Mouse (Mus musculus) midbrain, embryonic 14.5 days (tissue): ENCODE results near the gene Lingo1. TPM values are rescaled to one million over a fixed set of nuclear protein-coding genes. Genes with fewer than 3 reads are reported as not detected.

ENCODE experiments used
- ATAC-seq: fragments of 200-750 bp; cut with Nextera tagmentation; 2 replicates; pipeline ENCODE4 v1.8.0; 2017; ENCODE audit warnings: moderate number of reproducible peaks, moderate library complexity; ENCODE audit not compliant: low FRiP score, low TSS enrichment
- DNase-seq: peaks from one replicate; pipeline ENCODE4 v3.0.0-alpha.2; 2015
- H3K27ac ChIP-seq: fragments of 300-500 bp; sonication (generic); replicated peaks from 2 replicates; pipeline ENCODE4 v1.5.1; 2014; ENCODE audit warnings: mild to moderate bottlenecking, low read depth, low read length, moderate library complexity
- H3K27me3 ChIP-seq: fragments of 300-500 bp; sonication (generic); 2 replicates; pipeline ENCODE4 v1.6.1; 2014; ENCODE audit warnings: low read length, control low read depth, mixed read lengths; ENCODE audit not compliant: control insufficient read depth, insufficient read depth
- H3K36me3 ChIP-seq: fragments of 300-500 bp; sonication (generic); 2 replicates; pipeline ENCODE4 v1.6.1; 2014; ENCODE audit warnings: low read length, control low read depth; ENCODE audit not compliant: control insufficient read depth, insufficient read depth
- H3K4me1 ChIP-seq: fragments of 300-500 bp; sonication (generic); 2 replicates; pipeline ENCODE4 v1.6.1; 2014; ENCODE audit warnings: mild to moderate bottlenecking, antibody characterized with exemption, low read length, control low read depth; ENCODE audit not compliant: control insufficient read depth, insufficient read depth
- H3K4me2 ChIP-seq: fragments of 300-500 bp; sonication (generic); 2 replicates; pipeline ENCODE4 v1.6.1; 2014; ENCODE audit warnings: mild to moderate bottlenecking, low read length, moderate library complexity
- H3K4me3 ChIP-seq: fragments of 300-500 bp; sonication (generic); replicated peaks from 2 replicates; pipeline ENCODE4 v1.5.1; 2014; ENCODE audit warnings: low read depth, low read length
- H3K9ac ChIP-seq: fragments of 300-500 bp; sonication (generic); replicated peaks from 2 replicates; pipeline ENCODE4 v1.6.1; 2014; ENCODE audit warnings: mild to moderate bottlenecking, low read length, moderate library complexity
- H3K9me3 ChIP-seq: fragments of 300-500 bp; sonication (generic); 2 replicates; pipeline ENCODE4 v1.6.1; 2016; ENCODE audit warnings: low read length, control low read depth, mixed read lengths; ENCODE audit not compliant: control insufficient read depth
- WGBS: fragments of 180-500 bp; shearing (Covaris S2); extraction: QIAGEN DNeasy Blood & Tissue Kit; methylation state at CpG from one replicate; pipeline ENCODE4 v1.1.7; 2014; 5-methylcytosine and 5-hydroxymethylcytosine counted together
- polyA plus RNA-seq: library from polyadenylated mRNA; unstranded; fragments of >200 nt; fragmentation: Nextera tagmentation; extraction: Ambion mirVana; gene quantifications from 2 replicates; pipeline ENCODE4 v1.2.1, GENCODE M21; 2014

Lingo1 gene
- polyA plus RNA-seq, 1 experiment from 2014 or later = 49.4 TPM

DNA sequence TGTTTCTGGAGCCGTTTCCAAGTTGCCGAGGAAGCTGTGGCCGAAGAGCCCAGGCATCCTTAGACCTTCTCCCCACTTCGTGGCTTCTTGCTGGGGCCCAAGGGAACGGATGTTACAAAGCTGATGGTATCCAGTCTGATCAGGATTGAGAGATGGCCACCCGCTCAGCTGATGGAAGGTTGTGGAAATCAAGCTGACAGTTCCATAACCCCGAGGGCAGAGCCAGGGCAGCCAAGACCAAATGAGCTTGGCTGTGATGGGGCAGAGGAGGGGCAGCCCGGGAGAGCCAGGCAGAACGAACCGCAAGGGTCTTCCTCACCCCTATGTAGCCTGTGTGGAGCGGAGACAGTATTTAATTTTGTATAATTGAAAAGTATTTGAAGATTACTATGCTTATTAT lies 218.9 kb downstream of the Lingo1 start:
- no peaks in the 10 kb centered on the region for H3K36me3 ChIP-seq
- no peaks in the 10 kb centered on the region for H3K27me3 ChIP-seq
- H3K4me1 ChIP-seq = peaks cover 26% of the 10 kb centered on the region; the same call in 1 of the 2 replicates
- 24% methylated on average over 11 of the region's 11 CpGs for WGBS
- no peak overlapping the region for H3K4me3 ChIP-seq
- no peaks in the 10 kb centered on the region for H3K9me3 ChIP-seq
- H3K4me2 ChIP-seq = no peak overlapping the region
- ATAC-seq = no peak
- no peak overlapping the region for H3K9ac ChIP-seq
- DNase-seq = no peak
- no peak overlapping the region for H3K27ac ChIP-seq

- Histone ChIP-seq H3K27me3 (no peaks in the 10 kb centered on the region), H3K4me3 (no peak overlapping the region), H3K4me1 (peaks cover 13% of the 10 kb centered on the region; the same call in 1 of the 2 replicates), H3K9ac (peak overlapping the region; percentile 3; the same call in 1 of the 2 replicates), H3K9me3 (no peaks in the 10 kb centered on the region), H3K36me3 (no peaks in the 10 kb centered on the region), H3K27ac (peak overlapping the region; percentile 81), H3K4me2 (no peak overlapping the region)
- DNase-seq (peak; percentile 53), ATAC-seq (no peak)
- WGBS = 55% methylated on average over 23 of the region's 23 CpGs
Measured at GRCm38 (mm10) chr9:56572534-56573479, 223.5 kb downstream of the Lingo1 start.

Other genes starting within 250 kb of the Lingo1 start
- not detected in 2 replicates for gene Odf3l1, start 68.2 kb upstream of the Lingo1 start, polyA plus RNA-seq
- 4.1 TPM in 2 replicates for gene Cspg4, start 68.6 kb upstream of the Lingo1 start, polyA plus RNA-seq
- 1.6 and 2.5 TPM in 2 replicates for gene Snx33, start 131.9 kb upstream of the Lingo1 start, polyA plus RNA-seq
- gene Imp3, start 141.0 kb upstream of the Lingo1 start, polyA plus RNA-seq = 69.6 and 84.5 TPM in 2 replicates
- 22.8 and 24.1 TPM in 2 replicates for gene Snupn, start 154.4 kb upstream of the Lingo1 start, polyA plus RNA-seq
- 28.2 and 35.3 TPM in 2 replicates for gene Ptpn9, start 198.5 kb upstream of the Lingo1 start, polyA plus RNA-seq